Mouse (Mus musculus): Measurements from ENCODE around the gene Vav2.

DNA sequence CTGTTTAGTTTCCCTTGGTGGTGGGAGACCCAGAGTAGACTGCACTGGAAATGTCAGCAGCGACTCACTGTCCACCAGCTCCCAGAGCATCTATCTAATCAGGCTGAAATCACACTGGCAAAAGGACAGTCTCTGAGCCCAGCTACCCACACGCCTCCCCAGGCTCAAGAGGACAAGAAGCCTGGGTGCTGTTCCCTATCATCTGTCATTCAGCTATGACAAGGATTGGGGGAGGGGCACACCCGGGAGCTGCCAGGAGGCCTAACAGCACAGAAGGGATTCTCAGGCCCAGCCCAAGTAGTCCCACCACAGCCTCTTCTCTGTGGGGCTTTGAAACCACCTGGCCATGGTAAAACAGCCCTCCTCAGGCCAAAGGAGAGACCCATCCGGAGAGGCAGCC, 36.1 kb downstream of the Vav2 start:
- no peak for TF ChIP-seq CTCF (IDR thresholded peaks at IDR 0.05; ENCODE audit: low read depth, low read length)
- TF ChIP-seq POLR2A (IDR thresholded peaks at IDR 0.05; ENCODE audit: insufficient read depth, low read length), result no peak

Measured in ES-Bruce4 (cell line).